Mouse (Mus musculus) retina, embryonic 14.5 days (tissue): Measurements from ENCODE around the gene Flvcr2.

Experiments
- DNase-seq: peaks from one replicate; pipeline ENCODE4 v3.0.0-alpha.2; 2015; ENCODE audit warnings: low spot score

The Flvcr2 gene

DNA sequence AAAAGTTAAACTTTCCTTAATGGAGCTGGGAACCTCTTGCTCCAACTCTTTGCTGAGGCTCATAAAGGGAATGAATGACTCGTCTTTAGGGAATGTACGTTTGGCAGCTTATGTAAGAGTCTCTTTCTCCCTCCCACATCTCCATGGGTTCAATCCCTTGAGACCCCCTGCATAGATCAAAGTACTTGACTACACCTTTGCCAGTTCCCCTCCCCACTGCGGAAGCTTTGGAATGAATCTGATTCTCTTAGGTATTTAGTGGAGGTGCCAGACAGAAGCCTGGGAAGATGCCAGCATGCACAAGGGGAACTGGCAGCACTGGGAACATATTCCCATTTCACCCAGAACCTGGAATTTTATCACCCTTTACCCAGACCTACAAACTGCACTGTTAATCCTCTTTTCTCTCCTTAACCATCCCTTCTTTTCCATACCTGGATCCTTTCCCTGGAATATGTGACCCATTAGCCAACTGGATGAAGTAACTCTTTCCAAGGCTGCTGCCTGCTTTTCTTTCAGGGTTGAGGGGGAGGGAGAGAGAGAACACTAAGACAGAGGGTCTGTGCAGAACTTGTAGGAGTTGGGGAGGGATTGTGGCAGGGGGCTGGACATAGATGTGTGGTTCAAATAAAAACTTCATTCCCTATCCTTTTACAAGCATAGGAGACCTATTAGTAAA is 113.3 kb downstream of the Flvcr2 start:
- DNase-seq, result no peak

DNA sequence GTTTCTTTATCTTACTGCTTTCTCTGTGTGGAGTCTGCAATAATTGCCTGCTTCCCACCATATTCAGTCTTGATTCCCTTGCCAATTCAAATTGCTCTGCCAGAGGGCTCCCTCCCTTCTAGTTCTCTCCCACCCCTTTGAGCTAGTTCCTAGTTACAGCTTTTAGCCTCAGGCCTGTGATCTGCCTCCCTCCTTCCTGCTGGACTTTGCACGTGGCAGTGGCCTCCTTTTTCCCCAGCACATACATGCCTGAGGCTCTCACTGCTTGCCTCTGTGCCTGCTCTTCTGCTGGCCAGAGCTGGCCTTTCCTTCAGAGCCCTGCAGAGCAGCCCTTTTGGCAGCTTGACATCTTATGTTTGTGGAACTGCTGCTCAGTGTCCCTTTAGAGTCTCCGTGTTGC is 116.2 kb downstream of the Flvcr2 start:
- DNase-seq, result no peak
